Mouse (Mus musculus) C2C12 (cell line): ENCODE results near the gene Gigyf1.

ENCODE experiments used
- CEBPB ChIP-seq: IDR thresholded peaks from one replicate; pipeline ENCODE4 v1.6.1; 2011; ENCODE audit warnings: low read depth, mild to moderate bottlenecking, control low read depth, moderate library complexity
- CTCF ChIP-seq: IDR thresholded peaks from one replicate; pipeline ENCODE4 v1.5.1; 2011; ENCODE audit not compliant: control insufficient read depth, insufficient read depth, insufficient read length
- FOSL1 ChIP-seq: IDR thresholded peaks from one replicate; pipeline ENCODE4 v1.8.0; 2011; ENCODE audit warnings: mild to moderate bottlenecking, low read length; ENCODE audit not compliant: poor library complexity, insufficient read depth, severe bottlenecking
- MAX ChIP-seq: IDR thresholded peaks from one replicate; pipeline ENCODE4 v1.6.1; 2011; ENCODE audit warnings: mild to moderate bottlenecking, control low read depth
- MYOD1 ChIP-seq: IDR thresholded peaks from one replicate; pipeline ENCODE4 v1.6.1; 2011; ENCODE audit warnings: low read depth; ENCODE audit not compliant: control insufficient read depth, insufficient read length
- MYOG ChIP-seq: IDR thresholded peaks from one replicate; pipeline ENCODE4 v1.6.1; 2011; ENCODE audit not compliant: control insufficient read depth, insufficient read length; ENCODE audit errors: extremely low read depth
- USF1 ChIP-seq: IDR thresholded peaks from one replicate; pipeline ENCODE4 v1.6.1; 2011; ENCODE audit warnings: low read depth, mild to moderate bottlenecking, control low read depth, moderate library complexity

- TF ChIP-seq CTCF = no peak
- no peak for TF ChIP-seq MAX
- no peak for TF ChIP-seq MYOD1
- TF ChIP-seq CEBPB = no peak
- no peak for TF ChIP-seq USF1
- no peak for TF ChIP-seq MYOG
- TF ChIP-seq FOSL1 = no peak
Observed at GRCm38 (mm10) chr5:137537461-137537860, 19.1 kb downstream of the Gigyf1 start.
